Mouse (Mus musculus): ENCODE data around the gene Msrb2. TPM values are rescaled to one million over a fixed set of nuclear protein-coding genes. Genes with fewer than 3 reads are reported as not detected.

Gene Msrb2
- total RNA-seq, 2 experiments from 2014 or later: 17.8 to 22.1 TPM

DNA sequence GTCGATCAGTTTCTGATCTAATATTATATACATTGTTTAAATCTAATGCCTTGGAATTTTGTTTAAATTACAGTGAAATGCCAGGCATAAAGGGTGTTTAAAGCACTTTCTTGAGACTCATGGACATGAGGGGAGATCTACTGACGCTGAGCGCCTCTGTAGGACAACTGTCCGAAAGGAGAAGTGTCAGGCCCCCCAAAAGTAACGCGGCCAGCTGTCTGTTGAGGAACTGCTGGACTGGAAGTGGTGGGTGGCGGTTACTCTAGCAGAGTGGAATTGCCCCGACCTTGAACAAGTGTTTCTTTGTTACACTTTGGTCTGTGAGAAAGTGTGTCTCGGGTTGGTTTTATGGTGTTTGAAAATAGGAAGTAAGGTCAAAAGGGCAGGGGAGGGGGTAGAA, 73.1 kb downstream of the Msrb2 start:
- intact Hi-C loops (cut with DNase I): no loop called here

More for the DNA sequence above, 73.1 kb downstream of the Msrb2 start:
- no peak for DNase-seq (ENCODE audit: low spot score in 2 of 2)

Other genes with a start within 250 kb of the Msrb2 start
- gene Armc3, start 172.1 kb upstream of the Msrb2 start, total RNA-seq (2021): under 1 TPM; 0.50 to 0.57 TPM
- not detected for gene Ptf1a, start 74.2 kb downstream of the Msrb2 start, total RNA-seq (2021)
- not detected for gene 4921504E06Rik, start 182.5 kb downstream of the Msrb2 start, total RNA-seq (2021)

All from left cerebral cortex, postnatal 25 days (tissue).